Mouse (Mus musculus) cerebellum, adult 2 months (tissue): ENCODE results near the gene Tmem115. TPM values are rescaled to one million over a fixed set of nuclear protein-coding genes. Genes with fewer than 3 reads are reported as not detected.

Experiments
- DNase-seq, 2 experiments: peaks; one replicate each; pipeline ENCODE4 v3.0.0; 2021
- H3K27ac ChIP-seq: fragments of 200-500 bp; 2 replicates; pipeline ENCODE4 v1.5.1; 2012; ENCODE audit warnings: low read length, control low read depth, inconsistent platforms; ENCODE audit not compliant: insufficient read depth
- H3K27me3 ChIP-seq: fragments of 200-500 bp; 2 replicates; pipeline ENCODE4 v1.6.1; 2012; ENCODE audit warnings: inconsistent platforms, mild to moderate bottlenecking, low read length, moderate library complexity; ENCODE audit not compliant: control insufficient read depth, insufficient read depth
- H3K4me1 ChIP-seq: fragments of 200-500 bp; 2 replicates; pipeline ENCODE4 v1.6.1; 2011; ENCODE audit warnings: low read length; ENCODE audit not compliant: control insufficient read depth, insufficient read depth
- H3K4me3 ChIP-seq: fragments of 200-500 bp; replicated peaks from 2 replicates; pipeline ENCODE3; 2011; ENCODE audit warnings: mild to moderate bottlenecking, low read depth, low read length, control low read depth; ENCODE audit not compliant: insufficient read depth
- CTCF ChIP-seq: fragments of 200-500 bp; IDR thresholded peaks from 2 replicates; pipeline ENCODE4 v1.5.1; 2011; ENCODE audit warnings: low read depth, mild to moderate bottlenecking, control low read depth, low read length, moderate library complexity, borderline replicate concordance; ENCODE audit not compliant: insufficient read depth
- POLR2A ChIP-seq: fragments of 200-500 bp; IDR thresholded peaks from 2 replicates; pipeline ENCODE4 v1.6.1; 2011; ENCODE audit warnings: low read length, control low read depth, borderline replicate concordance; ENCODE audit not compliant: insufficient read depth
- WGBS: fragments of 180-500 bp; shearing (Covaris S2); methylation state at CpG from one replicate; pipeline ENCODE4 v1.1.7; 2018; 5-methylcytosine and 5-hydroxymethylcytosine counted together
- polyA plus RNA-seq: library from polyadenylated mRNA; depleted of rRNA; stranded (reverse); fragments of >200 nt; gene quantifications from 2 replicates; pipeline ENCODE4 v1.2.3, GENCODE M21; 2012

Gene Tmem115
- polyA plus RNA-seq, 1 experiment = 44.6 TPM

DNA sequence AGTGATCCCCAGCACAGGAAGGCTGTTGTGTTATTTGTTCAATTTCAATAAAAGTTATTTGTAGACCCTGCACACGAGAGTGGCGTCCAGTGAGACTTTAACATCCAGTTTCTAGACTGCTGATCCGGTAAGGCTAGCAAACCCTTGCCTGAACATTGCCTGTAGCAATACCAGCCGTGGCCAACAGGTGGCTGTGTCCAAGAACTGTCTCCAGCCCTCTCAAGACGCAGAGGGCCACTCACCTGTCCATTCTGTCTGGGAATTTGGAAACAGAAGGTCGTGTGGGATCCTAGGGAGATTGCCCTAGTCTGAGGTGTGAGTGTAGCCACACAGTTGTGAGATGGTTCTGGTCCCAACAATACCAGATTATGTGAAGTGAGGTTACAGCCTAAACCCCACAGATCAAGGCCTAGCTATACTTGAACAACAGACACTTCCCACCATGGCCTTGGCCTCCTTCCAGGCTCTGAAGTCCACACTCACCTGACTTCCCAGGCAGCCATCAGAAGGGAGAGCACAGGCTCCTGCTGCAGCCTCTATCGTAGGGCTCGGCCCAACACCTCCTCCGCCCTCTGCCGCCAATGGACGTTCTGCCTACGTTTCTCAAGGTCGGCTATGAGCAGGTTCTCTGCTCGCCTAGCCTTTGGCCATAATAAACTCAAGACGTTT, 32.4 kb downstream of the Tmem115 start:
- DNase-seq = peak; percentile 74 to 84

DNA sequence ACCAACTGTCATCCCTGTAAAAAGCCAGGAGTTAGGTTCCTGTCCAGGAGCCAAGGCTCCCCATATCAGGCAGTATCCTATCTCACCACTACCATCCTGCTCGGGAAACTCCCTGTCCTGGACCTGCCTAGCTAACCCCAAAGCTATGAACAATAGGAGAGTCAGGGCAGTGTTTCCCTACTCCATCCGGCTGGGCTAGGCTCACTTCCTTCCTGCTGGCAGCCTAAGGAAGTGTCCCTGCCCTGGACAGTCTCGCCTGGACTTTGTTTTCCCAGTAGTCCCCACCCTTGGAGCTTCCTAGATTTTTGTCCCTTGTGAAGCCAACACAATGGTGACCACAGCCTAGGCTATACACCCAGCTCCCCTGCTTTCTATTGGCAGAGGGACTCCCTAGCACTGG, 33.1 kb downstream of the Tmem115 start:
- WGBS = 79% methylated on average over 3 of the region's 3 CpGs
- H3K4me3 ChIP-seq = no peak overlapping the region
- H3K27ac ChIP-seq = no peak overlapping the region
- H3K4me1 ChIP-seq = peaks cover 16% of the 10 kb centered on the region
- H3K27me3 ChIP-seq = no peaks in the 10 kb centered on the region
- DNase-seq = no peak
- TF ChIP-seq POLR2A (no peak), CTCF (no peak)

More for the DNA sequence above, 32.4 kb downstream of the Tmem115 start:
- 53% methylated on average over 15 of the region's 15 CpGs for WGBS
- H3K27ac ChIP-seq = no peak overlapping the region
- peaks cover 16% of the 10 kb centered on the region for H3K4me1 ChIP-seq
- peak; percentile 86 for TF ChIP-seq CTCF
- no peak for TF ChIP-seq POLR2A
- no peak overlapping the region for H3K4me3 ChIP-seq
- H3K27me3 ChIP-seq = no peaks in the 10 kb centered on the region

- no peak for TF ChIP-seq CTCF
- no peak for TF ChIP-seq POLR2A
- peaks cover 16% of the 10 kb centered on the region for H3K4me1 ChIP-seq
Observed at GRCm38 (mm10) chr9:107567702-107568319, 34.1 kb downstream of the Tmem115 start, which contains the start of gene Hyal2. Hyal2 (plus strand) TSS chr9:107567945.

DNA sequence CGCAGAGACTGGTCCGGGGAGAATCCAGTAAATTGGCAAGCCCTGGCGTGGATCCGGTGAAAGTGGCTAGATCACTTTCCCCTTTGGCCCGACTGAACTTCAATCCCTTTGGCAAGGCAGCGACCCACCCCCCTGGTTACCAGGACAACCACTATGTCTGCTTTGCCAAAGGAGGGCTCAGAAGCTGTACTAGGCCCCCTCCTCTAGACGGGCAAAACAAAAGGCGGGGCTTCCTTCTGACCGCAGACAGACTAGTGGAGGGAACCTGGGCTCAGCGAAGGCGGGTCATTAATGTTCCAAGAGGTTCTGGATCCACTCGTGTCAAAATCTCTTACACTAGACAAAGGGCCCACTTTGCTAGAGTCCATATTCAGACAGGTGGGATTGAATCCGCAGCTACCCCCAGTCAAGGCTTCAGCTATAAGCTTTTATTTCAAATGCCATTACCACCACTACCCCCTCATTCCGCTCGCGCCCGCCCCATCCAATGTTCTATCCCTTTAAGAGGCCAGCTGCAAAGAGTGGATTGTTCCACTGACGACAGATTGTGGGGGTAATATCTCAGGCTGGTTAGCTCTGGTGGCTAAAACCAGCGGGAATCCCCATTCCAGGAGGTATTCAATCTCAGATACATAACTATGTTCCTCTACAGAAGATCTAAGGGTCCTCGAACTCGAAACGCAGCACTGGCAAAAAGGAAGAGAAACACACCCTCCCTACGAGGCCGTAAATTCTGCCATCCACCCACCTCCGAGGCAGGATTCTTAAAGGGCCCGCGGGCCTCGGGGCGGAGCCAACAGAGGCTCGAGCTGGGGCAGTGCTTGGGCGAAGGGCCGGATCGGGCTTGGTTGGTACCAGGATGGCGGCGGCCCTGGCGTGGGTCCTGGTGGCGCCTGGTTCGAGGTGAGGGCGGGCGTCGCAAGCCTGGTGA, 34.9 kb downstream of the Tmem115 start:
- peaks cover 16% of the 10 kb centered on the region for H3K4me1 ChIP-seq
- TF ChIP-seq POLR2A = peak; percentile 34; the same call in 1 of the 2 replicates
- no peak for TF ChIP-seq CTCF
- H3K27me3 ChIP-seq = no peaks in the 10 kb centered on the region
- peak overlapping the region; percentile 24; the same call in 1 of the 2 replicates for H3K27ac ChIP-seq
- peak overlapping the region; percentile 63 for H3K4me3 ChIP-seq
- WGBS = 4% methylated on average over 41 of the region's 41 CpGs
- DNase-seq = peak; percentile 79 to 81

More at GRCm38 (mm10) chr9:107567702-107568319, 34.1 kb downstream of the Tmem115 start, which contains the start of gene Hyal2:
- no peak for DNase-seq
- peak within 1 kb of the TSS; percentile 63 for H3K4me3 ChIP-seq
- H3K27ac ChIP-seq = peak within 1 kb of the TSS; percentile 24; the same call in 1 of the 2 replicates
- H3K27me3 ChIP-seq = no peaks in the 10 kb centered on the region
- WGBS = 50% methylated on average over 18 of the region's 18 CpGs

GRCm38 (mm10) chr9:107569270-107569669, 35.5 kb downstream of the Tmem115 start:
- Histone ChIP-seq H3K27me3 (no peaks in the 10 kb centered on the region), H3K27ac (0 out of 2 replicates have a peak overlapping the region, but pooled peaks have one; percentile 12), H3K4me3 (peak overlapping the region; percentile 63), H3K4me1 (peaks cover 12% of the 10 kb centered on the region)
- 2% methylated on average over 23 of the region's 23 CpGs for WGBS
- DNase-seq = no peak
- no peak for TF ChIP-seq CTCF
- no peak for TF ChIP-seq POLR2A

GRCm38 (mm10) chr9:107570016-107570415, 36.3 kb downstream of the Tmem115 start:
- no peak for DNase-seq
- 66% methylated on average over 13 of the region's 13 CpGs for WGBS
- Histone ChIP-seq H3K27ac (no peak overlapping the region), H3K27me3 (no peaks in the 10 kb centered on the region), H3K4me3 (peak overlapping the region; percentile 47), H3K4me1 (peaks cover 11% of the 10 kb centered on the region)
- TF ChIP-seq POLR2A (no peak), CTCF (no peak)

DNA sequence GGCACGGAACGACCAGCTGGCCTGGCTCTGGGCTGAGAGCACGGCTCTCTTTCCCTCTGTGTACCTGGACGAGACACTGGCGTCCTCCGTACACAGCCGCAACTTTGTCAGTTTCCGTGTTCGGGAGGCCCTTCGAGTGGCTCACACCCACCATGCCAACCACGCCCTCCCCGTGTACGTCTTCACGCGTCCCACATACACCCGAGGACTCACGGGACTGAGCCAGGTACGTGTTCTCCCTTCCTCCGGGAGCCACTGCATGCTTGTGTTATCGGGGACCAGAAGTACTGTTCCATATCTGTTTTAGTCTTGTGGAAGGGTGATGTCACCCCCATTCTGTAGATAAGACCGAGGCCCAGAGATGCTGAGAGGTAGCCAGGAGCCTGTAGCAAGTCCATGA, 37.1 kb downstream of the Tmem115 start:
- H3K4me1 ChIP-seq = peaks cover 16% of the 10 kb centered on the region
- no peaks in the 10 kb centered on the region for H3K27me3 ChIP-seq
- DNase-seq = no peak
- H3K4me3 ChIP-seq = no peak overlapping the region
- no peak overlapping the region for H3K27ac ChIP-seq
- no peak for TF ChIP-seq CTCF
- TF ChIP-seq POLR2A = no peak
- WGBS = 87% methylated on average over 21 of the region's 21 CpGs
